Mouse (Mus musculus): ENCODE measurements at regions not wholly inside any gene's neighbourhood (a gene's known extent, or its start where the extent isn't known, plus 50 kb on each side); places are given as distances from the start of the nearest gene placed in this dataset.

DNA sequence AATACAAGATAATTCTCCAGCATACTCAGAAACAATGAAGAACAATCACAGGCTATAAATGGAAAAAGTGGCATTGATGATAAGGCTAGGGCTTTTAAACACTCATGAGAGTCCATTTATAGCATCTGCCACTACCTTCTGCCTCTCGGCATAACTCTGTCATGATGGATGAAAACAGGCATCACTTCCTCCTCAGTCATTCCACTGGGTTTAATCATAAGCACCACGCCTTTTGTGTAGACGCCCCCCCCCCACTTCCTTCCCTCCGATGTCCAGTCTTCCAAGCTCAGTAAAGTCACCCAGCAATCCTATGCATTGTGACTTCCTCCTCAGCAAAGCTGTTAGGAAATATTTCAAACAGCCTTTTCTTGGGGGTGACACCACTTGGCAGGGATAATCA is 63.1 kb upstream of the Dkk2 start:
- no peak for DNase-seq

DNA sequence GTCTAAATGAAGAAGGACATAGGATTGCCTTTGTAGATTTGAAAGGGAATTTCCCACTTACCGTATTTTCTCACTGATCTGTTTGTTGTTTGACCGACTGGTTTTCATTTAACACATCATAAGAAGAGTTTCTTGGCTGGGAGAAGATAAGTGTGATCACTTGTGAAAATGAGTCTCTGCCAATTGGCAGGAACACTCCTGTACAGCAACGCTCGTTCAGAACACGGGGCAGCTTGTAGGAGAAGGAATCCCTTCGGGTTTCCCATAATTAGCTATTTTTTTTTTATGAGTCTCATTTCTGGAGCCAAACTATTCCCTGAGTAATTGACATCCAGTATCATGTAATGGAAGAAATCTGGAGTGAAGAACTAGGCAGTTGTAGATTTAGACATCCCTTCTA is 61.8 kb upstream of the Dkk2 start:
- no peak for DNase-seq

DNA sequence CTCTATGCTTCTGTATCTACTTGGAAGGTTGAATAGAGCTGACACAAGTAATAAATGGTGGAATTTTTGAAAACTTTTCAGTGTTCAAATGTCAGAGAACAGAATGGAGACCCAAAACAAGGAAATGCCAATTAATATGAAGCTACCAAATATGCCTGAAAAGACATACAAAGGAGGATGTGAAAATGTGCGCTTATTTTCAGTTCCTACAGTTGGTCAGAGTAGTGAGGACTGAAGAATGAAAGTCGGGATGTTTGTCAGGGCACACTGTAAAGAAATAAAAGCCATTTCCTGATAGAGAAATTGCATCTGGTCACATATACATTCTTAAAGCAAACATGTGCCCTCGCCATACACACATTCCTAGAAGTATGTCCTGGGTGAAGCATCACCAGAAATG is 56.0 kb upstream of the Dkk2 start:
- DNase-seq, result no peak

DNA sequence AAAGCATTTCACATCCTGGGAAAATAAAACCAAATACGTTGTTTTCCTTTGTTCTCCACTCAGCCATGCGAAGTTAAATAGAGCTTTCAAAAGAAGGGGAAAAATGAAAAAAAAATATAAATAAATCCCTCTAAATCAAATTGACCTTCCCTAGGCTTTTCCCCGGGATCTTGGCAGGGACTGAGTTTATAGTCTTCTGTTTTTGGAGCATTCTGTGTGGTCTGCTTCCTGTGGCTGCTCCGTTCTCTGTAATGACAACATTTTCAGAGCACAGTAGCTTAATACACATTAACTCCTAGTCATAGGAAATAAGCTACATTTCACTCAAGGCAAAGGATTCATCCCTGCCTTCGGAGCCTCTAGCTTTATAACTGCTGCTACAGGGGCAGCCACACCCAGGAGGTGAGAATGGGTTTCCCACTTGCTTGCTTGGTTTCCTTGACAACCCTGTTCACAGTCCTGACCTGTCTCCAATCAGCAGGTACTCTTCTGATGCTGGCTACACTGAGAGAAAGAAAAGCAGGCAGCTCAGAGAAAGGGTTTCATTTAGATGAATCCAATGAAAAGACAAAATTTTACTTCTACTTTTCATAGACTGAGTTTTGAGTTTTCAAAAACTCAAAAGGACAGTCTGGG is 51.9 kb upstream of the Dkk2 start:
- DNase-seq, result no peak

GRCm38 (mm10) chr3:132035176-132035575 is 49.9 kb upstream of the Dkk2 start:
- no peak for DNase-seq
